Mouse (Mus musculus): ENCODE data around the gene Slc44a5. TPM values are rescaled to one million over a fixed set of nuclear protein-coding genes. Genes with fewer than 3 reads are reported as not detected.

The Slc44a5 gene
- 10 to 100 TPM; 62.9 to 68.0 TPM for total RNA-seq (2021)

GRCm38 (mm10) chr3:153973171-153973948 lies at the start of gene Slc44a5:
Gene Slc44a5 (plus strand): TSS chr3:153973436.
- DNase-seq: peak; percentile 53 to 65

- no peak for DNase-seq
These were observed 46.9 kb upstream of the Slc44a5 start for GRCm38 (mm10) chr3:153926333-153926732.

- no peak for DNase-seq
These were observed 43.7 kb upstream of the Slc44a5 start for GRCm38 (mm10) chr3:153929526-153929925.

- no peak for DNase-seq
These were observed 40.8 kb upstream of the Slc44a5 start for GRCm38 (mm10) chr3:153932461-153932860.

- DNase-seq: no peak
These were observed 37.4 kb upstream of the Slc44a5 start for GRCm38 (mm10) chr3:153935878-153936277.

GRCm38 (mm10) chr3:153937116-153937810 lies 36.0 kb upstream of the Slc44a5 start:
- no peak for DNase-seq

- no peak for DNase-seq
These were observed 33.2 kb upstream of the Slc44a5 start for GRCm38 (mm10) chr3:153940021-153940420.

GRCm38 (mm10) chr3:153940486-153940885 lies 32.8 kb upstream of the Slc44a5 start:
- DNase-seq: no peak

GRCm38 (mm10) chr3:153941613-153942012 lies 31.6 kb upstream of the Slc44a5 start:
- no peak for DNase-seq

GRCm38 (mm10) chr3:153943003-153943640 lies 30.1 kb upstream of the Slc44a5 start:
- DNase-seq: no peak

GRCm38 (mm10) chr3:153943901-153944334 lies 29.3 kb upstream of the Slc44a5 start:
- no peak for DNase-seq

GRCm38 (mm10) chr3:153944335-153944990 lies 28.8 kb upstream of the Slc44a5 start, which contains the start of gene Acadm:
Gene Acadm (minus strand): TSS chr3:153944632.
- DNase-seq: peak; percentile 93 to 94

- DNase-seq: no peak
These were observed 26.0 kb upstream of the Slc44a5 start for GRCm38 (mm10) chr3:153947271-153947670.

GRCm38 (mm10) chr3:153948176-153948575 lies 25.1 kb upstream of the Slc44a5 start:
- DNase-seq: no peak

- DNase-seq: no peak
These were observed 15.3 kb upstream of the Slc44a5 start for GRCm38 (mm10) chr3:153957916-153958315.

GRCm38 (mm10) chr3:153959035-153959730 lies 14.1 kb upstream of the Slc44a5 start:
- no peak for DNase-seq

GRCm38 (mm10) chr3:153959731-153960207 lies 13.5 kb upstream of the Slc44a5 start:
- DNase-seq: no peak

GRCm38 (mm10) chr3:153960884-153961283 lies 12.4 kb upstream of the Slc44a5 start:
- no peak for DNase-seq

- no peak for DNase-seq
These were observed 11.4 kb upstream of the Slc44a5 start for GRCm38 (mm10) chr3:153961632-153962389.

- DNase-seq: no peak
These were observed 5.8 kb upstream of the Slc44a5 start for GRCm38 (mm10) chr3:153967447-153967846.

- DNase-seq: peak; percentile 21 to 23
These were observed 4.7 kb upstream of the Slc44a5 start for GRCm38 (mm10) chr3:153968549-153968948.
